Mouse (Mus musculus): ENCODE results near the gene Pld1.

DNA sequence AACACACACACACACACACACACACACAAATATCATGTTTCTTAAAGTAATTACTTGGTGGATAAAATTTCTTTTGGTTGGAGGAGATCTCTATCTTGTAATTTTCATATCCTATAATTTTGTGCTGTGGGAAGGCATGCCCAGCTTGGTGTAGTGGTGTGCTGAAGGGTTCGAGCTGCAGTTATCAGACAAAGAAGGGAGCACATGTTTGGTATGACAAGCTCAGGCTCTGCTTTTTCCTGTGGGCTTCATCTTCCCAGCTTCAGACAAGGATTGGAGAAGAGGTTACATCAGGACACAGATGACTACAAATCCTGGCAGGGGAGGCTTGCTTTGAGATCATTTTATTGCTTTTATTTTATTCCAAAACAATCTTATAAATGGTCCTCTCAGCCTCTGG is 166.5 kb downstream of the Pld1 start:
- no peak for TF ChIP-seq CTCF (IDR thresholded peaks at IDR 0.05; ENCODE audit: low read depth)
- no peak for TF ChIP-seq EP300 (optimal IDR thresholded peaks at IDR 0.05)
